Mouse (Mus musculus) erythroblast, embryonic 14.5 days (primary cell): ENCODE results near the gene Oxa1l.

Experiments
- GATA1 ChIP-seq: IDR thresholded peaks from 2 replicates; pipeline ENCODE4 v1.6.1; 2012; ENCODE audit warnings: low read length, inconsistent platforms, mixed read lengths
- TAL1 ChIP-seq: IDR thresholded peaks from 3 replicates; pipeline ENCODE4 v1.6.1; 2012; ENCODE audit warnings: low read length, inconsistent platforms, mixed read lengths

DNA sequence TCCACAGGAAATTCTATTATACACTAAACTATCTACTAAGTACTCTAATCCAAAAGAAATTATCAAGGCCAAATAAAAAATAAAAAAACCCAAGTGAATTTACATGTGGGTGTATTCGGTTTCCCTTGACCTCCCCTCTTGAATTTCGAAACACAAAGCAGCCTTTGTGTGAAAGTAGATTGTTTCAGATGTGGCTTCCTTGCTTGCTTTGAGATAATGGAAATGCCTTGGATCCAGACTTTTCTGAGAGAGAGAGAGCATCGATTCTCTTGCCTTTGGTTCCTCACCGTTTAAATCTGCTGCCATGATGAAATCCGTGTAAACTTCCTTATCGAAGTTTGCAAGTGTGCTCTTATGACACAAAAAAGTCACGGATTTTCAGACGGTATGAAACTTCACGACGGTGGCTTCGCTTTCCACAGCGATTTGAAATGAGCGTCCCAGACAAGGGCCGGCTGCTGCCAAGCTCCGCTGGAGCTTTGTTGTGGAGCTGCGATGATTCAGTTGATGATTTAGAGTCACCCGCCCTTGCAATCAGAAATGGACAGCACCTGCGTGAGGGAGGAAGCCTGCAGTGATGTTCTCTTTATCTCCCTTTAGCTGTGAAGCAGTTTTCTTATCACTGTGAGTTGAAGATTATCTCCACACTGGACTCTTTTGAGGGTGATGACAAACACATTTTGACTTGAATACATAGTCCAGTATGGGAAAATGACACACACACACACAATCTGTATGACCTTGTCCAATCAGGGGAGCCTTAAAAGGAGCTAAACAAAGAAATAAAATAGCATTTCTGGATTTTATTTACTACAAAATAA, 38.9 kb upstream of the Oxa1l start:
- no peak for TF ChIP-seq TAL1
- no peak for TF ChIP-seq GATA1
